Mouse (Mus musculus) cerebellum, adult 11-12 months (tissue): Measurements from ENCODE around the gene Gdpd5.

Source experiments
- DNase-seq: peaks from one replicate; pipeline ENCODE4 v3.0.0; 2022

Gdpd5 gene

GRCm38 (mm10) chr7:99381214-99382087 lies at the start of gene Gdpd5:
TSS of gene Gdpd5 (plus strand) at chr7:99381414.
- DNase-seq, result peak; percentile 98

- DNase-seq, result peak; percentile 36
Measured at GRCm38 (mm10) chr7:99332774-99333480, 48.3 kb upstream of the Gdpd5 start.

GRCm38 (mm10) chr7:99340736-99341135 lies 40.5 kb upstream of the Gdpd5 start:
- DNase-seq, result no peak

- no peak for DNase-seq
Measured at GRCm38 (mm10) chr7:99343577-99343976, 37.6 kb upstream of the Gdpd5 start.

GRCm38 (mm10) chr7:99347268-99347667 lies 33.9 kb upstream of the Gdpd5 start:
- DNase-seq, result no peak

GRCm38 (mm10) chr7:99348883-99349282 lies 32.3 kb upstream of the Gdpd5 start:
- no peak for DNase-seq

GRCm38 (mm10) chr7:99349782-99350720 lies 31.2 kb upstream of the Gdpd5 start:
- no peak for DNase-seq

GRCm38 (mm10) chr7:99351104-99351801 lies 30.0 kb upstream of the Gdpd5 start:
- DNase-seq, result peak; percentile 68

GRCm38 (mm10) chr7:99351802-99352517 lies 29.3 kb upstream of the Gdpd5 start:
- no peak for DNase-seq

GRCm38 (mm10) chr7:99352526-99353400 lies 28.5 kb upstream of the Gdpd5 start, which contains the start of gene Serpinh1:
TSS of gene Serpinh1 (minus strand) at chr7:99353239.
- DNase-seq, result no peak

GRCm38 (mm10) chr7:99355731-99356131 lies 25.5 kb upstream of the Gdpd5 start:
- DNase-seq, result no peak

GRCm38 (mm10) chr7:99356244-99356930 lies 24.8 kb upstream of the Gdpd5 start:
- no peak for DNase-seq

- DNase-seq, result no peak
Measured at GRCm38 (mm10) chr7:99357201-99357600, 24.0 kb upstream of the Gdpd5 start.

GRCm38 (mm10) chr7:99358371-99358770 lies 22.8 kb upstream of the Gdpd5 start:
- DNase-seq, result no peak

GRCm38 (mm10) chr7:99360021-99360802 lies 21.0 kb upstream of the Gdpd5 start:
- DNase-seq, result no peak

GRCm38 (mm10) chr7:99360803-99361414 lies 20.3 kb upstream of the Gdpd5 start:
- DNase-seq, result no peak

GRCm38 (mm10) chr7:99362137-99362536 lies 19.1 kb upstream of the Gdpd5 start:
- no peak for DNase-seq

- DNase-seq, result no peak
Measured at GRCm38 (mm10) chr7:99365069-99365468, 16.1 kb upstream of the Gdpd5 start.

- no peak for DNase-seq
Measured at GRCm38 (mm10) chr7:99366716-99367115, 14.5 kb upstream of the Gdpd5 start.
